Mouse (Mus musculus): ENCODE results near the gene Ldhb. TPM values are rescaled to one million over a fixed set of nuclear protein-coding genes. Genes with fewer than 3 reads are reported as not detected.

Ldhb gene
- total RNA-seq, 1 experiment from 2014 or later = 446 TPM

Other genes with a start within 250 kb of the Ldhb start
- not detected in 2 replicates for gene Iapp, start 209.5 kb downstream of the Ldhb start, total RNA-seq (2021)
- gene Slco1a5, start 185.0 kb downstream of the Ldhb start, total RNA-seq (2021) = not detected in 2 replicates
- gene Pyroxd1, start 162.3 kb downstream of the Ldhb start, total RNA-seq (2021) = 11.9 and 12.6 TPM in 2 replicates
- 15.5 and 19.2 TPM in 2 replicates for gene Recql, start 120.9 kb downstream of the Ldhb start, total RNA-seq (2021)
- gene Golt1b, start 120.7 kb downstream of the Ldhb start, total RNA-seq (2021) = 32.9 and 33.3 TPM in 2 replicates
- gene Spx, start 94.5 kb downstream of the Ldhb start, total RNA-seq (2021) = 1.2 TPM in 1 of 2 replicates, not detected in the other
- gene Gys2, start 34.8 kb downstream of the Ldhb start, total RNA-seq (2021) = 4.3 and 15.7 TPM in 2 replicates
- gene Kcnj8, start 63.7 kb upstream of the Ldhb start, total RNA-seq (2021) = 20.5 and 24.1 TPM in 2 replicates
- gene Abcc9, start 194.4 kb upstream of the Ldhb start, total RNA-seq (2021) = 32.9 and 35.9 TPM in 2 replicates
- gene Cmas, start 248.7 kb upstream of the Ldhb start, total RNA-seq (2021) = 31.3 and 35.6 TPM in 2 replicates